Mouse (Mus musculus) forebrain, postnatal 0 days (tissue): ENCODE results near the gene Kdm4d. TPM values are rescaled to one million over a fixed set of nuclear protein-coding genes. Genes with fewer than 3 reads are reported as not detected.

Experiments used
- ATAC-seq: fragments of 200-750 bp; cut with Nextera tagmentation; 2 replicates; pipeline ENCODE4 v1.8.0; 2017; ENCODE audit warnings: mild to moderate bottlenecking, moderate library complexity
- DNase-seq: peaks from one replicate; pipeline ENCODE4 v3.0.0-alpha.2; 2015
- H3K27ac ChIP-seq: fragments of 300-500 bp; sonication (generic); 2 replicates; pipeline ENCODE4 v1.5.1; 2014; ENCODE audit warnings: low read depth, mild to moderate bottlenecking, antibody characterized with exemption, low read length, moderate library complexity, mixed read lengths
- H3K27me3 ChIP-seq: fragments of 300-500 bp; sonication (generic); 2 replicates; pipeline ENCODE4 v1.6.1; 2014; ENCODE audit warnings: mild to moderate bottlenecking, low read length, mixed read lengths; ENCODE audit not compliant: insufficient read depth
- H3K36me3 ChIP-seq: fragments of 300-500 bp; sonication (generic); 2 replicates; pipeline ENCODE4 v1.6.1; 2014; ENCODE audit warnings: mild to moderate bottlenecking, moderate library complexity; ENCODE audit not compliant: insufficient read depth
- H3K4me1 ChIP-seq: fragments of 300-500 bp; sonication (generic); 2 replicates; pipeline ENCODE4 v1.6.1; 2014; ENCODE audit warnings: antibody characterized with exemption; ENCODE audit not compliant: insufficient read depth
- H3K4me2 ChIP-seq: fragments of 300-500 bp; sonication (generic); 2 replicates; pipeline ENCODE4 v1.6.1; 2014; ENCODE audit warnings: low read depth, mild to moderate bottlenecking, moderate library complexity
- H3K4me3 ChIP-seq: fragments of 300-500 bp; sonication (generic); 2 replicates; pipeline ENCODE4 v1.5.1; 2014; ENCODE audit warnings: low read depth, low read length, mixed read lengths
- H3K9ac ChIP-seq: fragments of 300-500 bp; sonication (generic); 2 replicates; pipeline ENCODE4 v1.6.1; 2014; ENCODE audit warnings: mild to moderate bottlenecking
- H3K9me3 ChIP-seq: fragments of 300-500 bp; sonication (generic); 2 replicates; pipeline ENCODE4 v1.6.1; 2016; ENCODE audit warnings: low read length
- CTCF ChIP-seq: sonication (generic); IDR thresholded peaks from 2 replicates; pipeline ENCODE4 v1.5.1; 2016; ENCODE audit warnings: antibody characterized with exemption, control low read depth, low read depth
- WGBS: fragments of 180-500 bp; shearing (Covaris S2); extraction: QIAGEN DNeasy Blood & Tissue Kit; methylation state at CpG from one replicate; pipeline ENCODE4 v1.1.7; 2014; 5-methylcytosine and 5-hydroxymethylcytosine counted together
- polyA plus RNA-seq: library from polyadenylated mRNA; unstranded; fragments of >200 nt; fragmentation: Nextera tagmentation; extraction: Ambion mirVana; gene quantifications from 2 replicates; pipeline ENCODE4 v1.2.1, GENCODE M21; 2015
- total RNA-seq: library from RNA; depleted of rRNA; stranded (reverse); fragments of >200 nt; gene quantifications from 2 replicates; pipeline ENCODE4 v1.2.3, GENCODE M21; 2014; rRNA removed

The Kdm4d gene
- total and polyA plus RNA-seq, 2 experiments from 2014 or later: 1.2 to 2.4 TPM

- Histone ChIP-seq H3K4me2 (no peak overlapping the region), H3K27ac (no peak overlapping the region), H3K9me3 (no peaks in the 10 kb centered on the region), H3K4me1 (no peaks in the 10 kb centered on the region), H3K36me3 (no peaks in the 10 kb centered on the region), H3K27me3 (no peaks in the 10 kb centered on the region), H3K4me3 (no peak overlapping the region), H3K9ac (no peak overlapping the region)
- ATAC-seq (no peak), DNase-seq (no peak)
- 94% methylated on average over 1 of the region's 1 CpGs for WGBS
- TF ChIP-seq CTCF: peak; percentile 24; the same call in 1 of the 2 replicates
Measured at GRCm38 (mm10) chr9:14440347-14440746, 59.9 kb downstream of the Kdm4d start.

GRCm38 (mm10) chr9:14433252-14433939, 66.9 kb downstream of the Kdm4d start:
- no peak overlapping the region for H3K4me2 ChIP-seq
- no peak overlapping the region for H3K4me3 ChIP-seq
- H3K9me3 ChIP-seq: no peaks in the 10 kb centered on the region
- 72% methylated on average over 11 of the region's 11 CpGs for WGBS
- H3K27ac ChIP-seq: no peak overlapping the region
- ATAC-seq: no peak
- no peak for TF ChIP-seq CTCF
- no peak overlapping the region for H3K9ac ChIP-seq
- no peaks in the 10 kb centered on the region for H3K4me1 ChIP-seq
- H3K36me3 ChIP-seq: no peaks in the 10 kb centered on the region
- no peak for DNase-seq
- no peaks in the 10 kb centered on the region for H3K27me3 ChIP-seq

Other genes with a start within 250 kb of the Kdm4d start
- 29.8 and 40.5 TPM in 2 replicates for gene Sesn3, start 225.4 kb downstream of the Kdm4d start, total RNA-seq
- gene Sesn3, start 225.4 kb downstream of the Kdm4d start, polyA plus RNA-seq: 9.3 and 16.3 TPM in 2 replicates
- 35.7 and 38.6 TPM in 2 replicates for gene Endod1, start 119.0 kb downstream of the Kdm4d start, total RNA-seq
- gene Endod1, start 119.0 kb downstream of the Kdm4d start, polyA plus RNA-seq: 14.8 and 23.6 TPM in 2 replicates
- 71.9 and 97.0 TPM in 2 replicates for gene Cwc15, start 135 bp upstream of the Kdm4d start, total RNA-seq
- 154 and 173 TPM in 2 replicates for gene Cwc15, start 135 bp upstream of the Kdm4d start, polyA plus RNA-seq
- 21.8 and 31.4 TPM in 2 replicates for gene Amotl1, start 144.6 kb upstream of the Kdm4d start, total RNA-seq
- gene Amotl1, start 144.6 kb upstream of the Kdm4d start, polyA plus RNA-seq: 3.1 and 5.2 TPM in 2 replicates
- 0.23 and 0.29 TPM in 2 replicates for gene Piwil4, start 240.3 kb upstream of the Kdm4d start, total RNA-seq
- gene Piwil4, start 240.3 kb upstream of the Kdm4d start, polyA plus RNA-seq: 0.11 and 0.18 TPM in 2 replicates